Mouse (Mus musculus) limb, embryonic 14.5 days (tissue): ENCODE measurements at regions not wholly inside any gene's neighbourhood (a gene's known extent, or its start where the extent isn't known, plus 50 kb on each side); places are given as distances from the start of the nearest gene placed in this dataset.

Experiments
- ATAC-seq: fragments of 200-750 bp; cut with Nextera tagmentation; 2 replicates; pipeline ENCODE4 v1.8.0; 2017; ENCODE audit warnings: low read depth, moderate number of reproducible peaks, moderate TSS enrichment; ENCODE audit not compliant: low FRiP score
- DNase-seq: peaks from one replicate; pipeline ENCODE4 v3.0.0-alpha.2; 2015; ENCODE audit warnings: low spot score
- H3K27ac ChIP-seq: fragments of 300-500 bp; sonication (generic); replicated peaks from 2 replicates; pipeline ENCODE4 v1.5.1; 2014; ENCODE audit warnings: low read depth, mild to moderate bottlenecking, low read length, moderate library complexity, mixed read lengths
- H3K27me3 ChIP-seq: fragments of 300-500 bp; sonication (generic); 2 replicates; pipeline ENCODE4 v1.6.1; 2014; ENCODE audit warnings: low read length, mixed read lengths; ENCODE audit not compliant: control insufficient read depth, insufficient read depth
- H3K36me3 ChIP-seq: fragments of 300-500 bp; sonication (generic); 2 replicates; pipeline ENCODE4 v1.6.1; 2014; ENCODE audit warnings: mild to moderate bottlenecking, low read length, moderate library complexity, mixed read lengths; ENCODE audit not compliant: control insufficient read depth, insufficient read depth
- H3K4me1 ChIP-seq: fragments of 300-500 bp; sonication (generic); 2 replicates; pipeline ENCODE4 v1.6.1; 2014; ENCODE audit warnings: antibody characterized with exemption, low read length, mixed read lengths; ENCODE audit not compliant: control insufficient read depth, insufficient read depth
- H3K4me2 ChIP-seq: fragments of 300-500 bp; sonication (generic); replicated peaks from 2 replicates; pipeline ENCODE4 v1.6.1; 2014; ENCODE audit warnings: low read depth, mild to moderate bottlenecking, low read length, moderate library complexity; ENCODE audit not compliant: severe bottlenecking
- H3K4me3 ChIP-seq: fragments of 300-500 bp; sonication (generic); replicated peaks from 2 replicates; pipeline ENCODE4 v1.5.1; 2014; ENCODE audit warnings: low read length
- H3K9ac ChIP-seq: fragments of 300-500 bp; sonication (generic); 2 replicates; pipeline ENCODE4 v1.6.1; 2014; ENCODE audit warnings: mild to moderate bottlenecking, low read depth, low read length, moderate library complexity; ENCODE audit not compliant: severe bottlenecking
- H3K9me3 ChIP-seq: fragments of 300-500 bp; sonication (generic); 2 replicates; pipeline ENCODE4 v1.6.1; 2016; ENCODE audit warnings: low read length; ENCODE audit not compliant: control insufficient read depth
- POLR2A ChIP-seq: fragments of 200-500 bp; IDR thresholded peaks from 2 replicates; pipeline ENCODE4 v1.8.0; 2012; ENCODE audit warnings: inconsistent platforms, mild to moderate bottlenecking, moderate library complexity, borderline replicate concordance; ENCODE audit not compliant: insufficient read depth, insufficient read length; ENCODE audit errors: extremely low read depth
- WGBS: fragments of 180-500 bp; shearing (Covaris S2); extraction: QIAGEN DNeasy Blood & Tissue Kit; methylation state at CpG from one replicate; pipeline ENCODE4 v1.1.7; 2014; 5-methylcytosine and 5-hydroxymethylcytosine counted together

- Histone ChIP-seq H3K36me3 (no peaks in the 10 kb centered on the region), H3K9ac (no peak overlapping the region), H3K4me3 (no peak overlapping the region), H3K27ac (no peak overlapping the region), H3K4me2 (no peak overlapping the region), H3K9me3 (no peaks in the 10 kb centered on the region), H3K27me3 (no peaks in the 10 kb centered on the region), H3K4me1 (no peaks in the 10 kb centered on the region)
- no peak for ATAC-seq
- no peak for DNase-seq
- WGBS: 75% methylated on average over 4 of the region's 4 CpGs
- TF ChIP-seq POLR2A: no peak
Measured at GRCm38 (mm10) chr15:37125823-37126222, 118.2 kb upstream of the Zfp706 start.

GRCm38 (mm10) chr15:37124951-37125350 is 117.4 kb upstream of the Zfp706 start:
- WGBS: 82% methylated on average over 2 of the region's 2 CpGs
- H3K9me3 ChIP-seq: no peaks in the 10 kb centered on the region
- DNase-seq (no peak), ATAC-seq (no peak)
- TF ChIP-seq POLR2A: no peak
- H3K36me3 ChIP-seq: no peaks in the 10 kb centered on the region
- no peaks in the 10 kb centered on the region for H3K4me1 ChIP-seq
- H3K4me3 ChIP-seq: no peak overlapping the region
- no peak overlapping the region for H3K4me2 ChIP-seq
- no peak overlapping the region for H3K9ac ChIP-seq
- no peaks in the 10 kb centered on the region for H3K27me3 ChIP-seq
- H3K27ac ChIP-seq: no peak overlapping the region

GRCm38 (mm10) chr15:37124299-37124698 is 116.7 kb upstream of the Zfp706 start:
- Histone ChIP-seq H3K27ac (no peak overlapping the region), H3K4me1 (no peaks in the 10 kb centered on the region), H3K27me3 (no peaks in the 10 kb centered on the region), H3K9ac (no peak overlapping the region), H3K4me2 (no peak overlapping the region), H3K36me3 (no peaks in the 10 kb centered on the region), H3K4me3 (no peak overlapping the region), H3K9me3 (no peaks in the 10 kb centered on the region)
- no peak for ATAC-seq
- WGBS: 76% methylated on average over 7 of the region's 7 CpGs
- DNase-seq: no peak
- TF ChIP-seq POLR2A: no peak

- peak; percentile 80 for DNase-seq
- Histone ChIP-seq H3K36me3 (no peaks in the 10 kb centered on the region), H3K27me3 (no peaks in the 10 kb centered on the region), H3K4me2 (no peak overlapping the region), H3K9ac (no peak overlapping the region), H3K4me1 (no peaks in the 10 kb centered on the region), H3K4me3 (no peak overlapping the region), H3K9me3 (no peaks in the 10 kb centered on the region), H3K27ac (no peak overlapping the region)
- peak; percentile 55; the same call in 1 of the 2 replicates for ATAC-seq
- WGBS: 16% methylated on average over 6 of the region's 6 CpGs
- no peak for TF ChIP-seq POLR2A
Measured at GRCm38 (mm10) chr15:37120381-37120780, 112.8 kb upstream of the Zfp706 start.

- Histone ChIP-seq H3K9me3 (no peaks in the 10 kb centered on the region), H3K27me3 (no peaks in the 10 kb centered on the region), H3K36me3 (no peaks in the 10 kb centered on the region), H3K9ac (no peak overlapping the region), H3K4me2 (no peak overlapping the region), H3K27ac (no peak overlapping the region), H3K4me3 (no peak overlapping the region), H3K4me1 (no peaks in the 10 kb centered on the region)
- ATAC-seq: no peak
- no peak for TF ChIP-seq POLR2A
- peak; percentile 48 for DNase-seq
- WGBS: 7% methylated on average over 8 of the region's 8 CpGs
Measured at GRCm38 (mm10) chr15:37114119-37114518, 106.5 kb upstream of the Zfp706 start.

- ATAC-seq (no peak), DNase-seq (no peak)
- Histone ChIP-seq H3K27me3 (no peaks in the 10 kb centered on the region), H3K4me3 (no peak overlapping the region), H3K36me3 (no peaks in the 10 kb centered on the region), H3K9me3 (no peaks in the 10 kb centered on the region), H3K4me1 (no peaks in the 10 kb centered on the region), H3K4me2 (no peak overlapping the region), H3K9ac (no peak overlapping the region), H3K27ac (no peak overlapping the region)
- no peak for TF ChIP-seq POLR2A
- WGBS: 92% methylated on average over 14 of the region's 14 CpGs
Measured at GRCm38 (mm10) chr15:37110462-37110861, 102.9 kb upstream of the Zfp706 start.
